Mouse (Mus musculus) CH12.LX (cell line): Measurements from ENCODE around the gene Mthfd2.

Source experiments
- CTCF ChIP-seq, 2 experiments: IDR thresholded peaks in 1 of 2; conservative IDR thresholded peaks in 1 of 2; 2 replicates each; pipeline ENCODE4 v1.5.1; 2011 to 2012; ENCODE audit warnings: low read depth in 2 of 2, low read length in 2 of 2, improper control_type of control experiment in 1 of 2, inconsistent platforms in 1 of 2, mild to moderate bottlenecking in 1 of 2, moderate library complexity in 1 of 2
- E2F4 ChIP-seq: IDR thresholded peaks from 2 replicates; pipeline ENCODE4 v1.6.1; 2011; ENCODE audit warnings: low read depth, low read length, improper control_type of control experiment; ENCODE audit not compliant: insufficient replicate concordance
- IRF4 ChIP-seq: IDR thresholded peaks from 2 replicates; pipeline ENCODE4 v1.6.1; 2014; ENCODE audit warnings: low read depth, mild to moderate bottlenecking, inconsistent platforms, low read length, improper control_type of control experiment
- JUN ChIP-seq: IDR thresholded peaks from 2 replicates; pipeline ENCODE4 v1.6.1; 2011; ENCODE audit warnings: low read depth, mild to moderate bottlenecking, low read length, improper control_type of control experiment, moderate library complexity; ENCODE audit not compliant: insufficient read depth
- MAFK ChIP-seq: IDR thresholded peaks from 2 replicates; pipeline ENCODE4 v1.6.1; 2011; ENCODE audit warnings: low read length, improper control_type of control experiment; ENCODE audit not compliant: insufficient replicate concordance
- NRF1 ChIP-seq: IDR thresholded peaks from 2 replicates; pipeline ENCODE4 v1.6.1; 2014; ENCODE audit warnings: low read depth, mild to moderate bottlenecking, inconsistent platforms, low read length, improper control_type of control experiment, moderate library complexity
- RAD21 ChIP-seq: IDR thresholded peaks from 2 replicates; pipeline ENCODE4 v1.6.1; 2011; ENCODE audit warnings: low read depth, mild to moderate bottlenecking, low read length, improper control_type of control experiment, moderate library complexity
- TBP ChIP-seq: conservative IDR thresholded peaks from 2 replicates; pipeline ENCODE4 v1.6.1; 2011; ENCODE audit warnings: low read depth, low read length, improper control_type of control experiment
- UBTF ChIP-seq: IDR thresholded peaks from 2 replicates; pipeline ENCODE4 v1.6.1; 2012; ENCODE audit warnings: low read depth, mild to moderate bottlenecking, inconsistent platforms, low read length, improper control_type of control experiment, moderate library complexity
- USF1 ChIP-seq: IDR thresholded peaks from 2 replicates; pipeline ENCODE4 v1.6.1; 2014; ENCODE audit warnings: low read depth, mild to moderate bottlenecking, inconsistent platforms, low read length, improper control_type of control experiment

DNA sequence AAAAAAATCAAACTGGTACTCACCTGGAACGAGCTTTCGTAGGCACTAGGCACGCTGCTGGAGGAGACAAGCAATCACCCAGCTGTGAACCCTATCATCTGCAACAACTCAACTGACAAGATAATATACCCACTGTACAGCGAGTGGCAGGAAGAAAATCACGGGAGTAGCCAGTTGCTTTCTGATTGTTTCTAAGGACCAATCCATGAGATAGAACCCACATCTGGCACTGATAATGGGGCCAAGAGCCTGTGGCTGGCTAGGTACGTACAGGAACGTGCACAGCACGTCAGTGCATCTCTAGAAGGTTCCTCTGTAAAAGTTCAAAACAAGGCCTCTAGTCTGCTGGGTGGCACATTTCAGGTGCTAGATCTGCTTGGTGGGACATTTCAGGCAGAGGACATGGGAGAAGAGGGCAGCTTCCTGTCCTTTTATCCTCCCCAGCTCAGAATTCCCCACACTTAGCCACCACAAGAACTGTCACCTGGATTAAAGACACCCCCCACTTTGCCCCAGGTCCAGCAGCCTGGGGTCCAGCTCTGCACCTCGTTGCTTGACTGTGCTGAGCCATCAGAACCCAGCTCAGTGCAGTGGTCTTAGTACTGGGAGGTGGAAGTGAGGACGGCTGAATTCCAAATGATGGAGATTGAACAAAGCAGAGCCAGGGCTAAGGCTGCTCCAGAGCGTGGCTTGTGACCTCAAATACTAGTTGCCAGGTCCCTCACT, 36.0 kb upstream of the Mthfd2 start:
- TF ChIP-seq CTCF (conservative IDR thresholded peaks at IDR 0.05 in 1 of 2, IDR thresholded peaks at IDR 0.05 in 1 of 2; ENCODE audit: low read depth in 2 of 2, low read length in 2 of 2) = no peak
- TF ChIP-seq E2F4 = no peak
- TF ChIP-seq USF1 = no peak
- TF ChIP-seq MAFK = no peak
- TF ChIP-seq JUN = no peak
- TF ChIP-seq TBP = no peak
- no peak for TF ChIP-seq UBTF
- TF ChIP-seq IRF4 = no peak
- TF ChIP-seq NRF1 = no peak
- TF ChIP-seq RAD21 = no peak
